15 mouse cellular contexts compared by ENCODE assay signal in the genomic region with DNA sequence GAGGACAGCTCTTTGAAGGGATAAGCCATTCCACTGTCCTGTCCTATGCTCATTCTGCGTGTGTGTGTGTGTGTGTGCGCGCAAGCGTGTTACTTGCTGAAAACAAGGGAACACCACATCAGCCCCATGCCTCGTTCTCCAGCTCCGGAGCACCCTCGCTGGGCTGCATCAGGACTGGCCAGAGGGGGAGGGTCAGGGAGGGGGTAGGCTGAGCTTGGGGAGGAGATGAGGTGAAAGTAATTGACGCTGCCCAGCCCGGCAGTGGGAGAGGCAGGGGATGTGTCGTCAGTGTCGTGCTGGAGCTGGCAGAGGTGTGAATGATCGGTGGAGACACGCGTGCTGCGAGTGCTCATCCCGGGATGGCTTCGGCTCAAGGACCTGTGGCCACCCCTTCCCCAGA. TPM values are rescaled to one million over a fixed set of nuclear protein-coding genes. Genes with fewer than 3 reads are reported as not detected.
DNase-seq lines count a peak whose midpoint lies in the region; ATAC-seq and TF ChIP-seq lines count a peak whose summit lies in the region.
"Had no signal": no experiment of that assay in that cellular context is flagged by ENCODE, and none has a peak within 500 bp of the region (broad histone marks: within the 10 kb centered on the region; RNA-seq: fewer than 3 reads in every experiment).

No protein-coding gene starts in this region.

- intact Hi-C loops in gastrocnemius, postnatal 36 days (cut with DNase I), result no loop called here

- no peaks in the 10 kb centered on the region for H3K9me3 ChIP-seq in forebrain, embryonic 13.5 days (replicated peaks)
- no peaks in the 10 kb centered on the region for H3K9me3 ChIP-seq in hindbrain, embryonic 16.5 days (ENCODE audit: control insufficient read depth, low read length)
- H3K9me3 ChIP-seq in midbrain, postnatal 0 days (ENCODE audit: low read length), result no peaks in the 10 kb centered on the region
- H3K9me3 ChIP-seq: heart, embryonic 10.5 days; liver, embryonic 13.5 days had no signal

- H3K4me1 ChIP-seq in cortical plate, adult 2 months (ENCODE audit: control insufficient read depth, insufficient read depth, low read length), result no peaks in the 10 kb centered on the region
- peaks cover 21% of the 10 kb centered on the region for H3K4me1 ChIP-seq in forebrain, embryonic 13.5 days
- peaks cover 18% of the 10 kb centered on the region for H3K4me1 ChIP-seq in hindbrain, embryonic 16.5 days (ENCODE audit: control insufficient read depth, insufficient read depth, low read depth, low read length)
- no peaks in the 10 kb centered on the region; the same call in 1 of the 2 replicates for H3K4me1 ChIP-seq in midbrain, postnatal 0 days (ENCODE audit: insufficient read depth, low read length)

- H3K4me3 ChIP-seq in cortical plate, adult 2 months (ENCODE audit: insufficient read depth, low read length), result peak overlapping the region; percentile 17
- no peak overlapping the region for H3K4me3 ChIP-seq in forebrain, embryonic 13.5 days
- no peak overlapping the region for H3K4me3 ChIP-seq in hindbrain, embryonic 16.5 days (ENCODE audit: low read length)
- no peak overlapping the region for H3K4me3 ChIP-seq in midbrain, postnatal 0 days (ENCODE audit: low read depth, low read length)
- H3K4me3 ChIP-seq: erythroblast, embryonic 14.5 days; heart, embryonic 10.5 days; liver, embryonic 13.5 days had no signal

- H3K27ac ChIP-seq in cortical plate, adult 2 months (ENCODE audit: insufficient read depth, low read length), result peak overlapping the region; percentile 63; the same call in 1 of the 2 replicates
- H3K27ac ChIP-seq in forebrain, embryonic 13.5 days, result no peak overlapping the region
- peak overlapping the region; percentile 77 for H3K27ac ChIP-seq in hindbrain, embryonic 16.5 days (ENCODE audit: low read depth, low read length)
- peak overlapping the region; percentile 47 for H3K27ac ChIP-seq in midbrain, postnatal 0 days (ENCODE audit: low read depth, low read length)
- H3K27ac ChIP-seq: heart, embryonic 10.5 days; liver, embryonic 13.5 days; stomach, postnatal 0 days had no signal

- 41% methylated on average over 17 of the region's 17 CpGs for WGBS in forebrain, embryonic 13.5 days
- WGBS in hindbrain, embryonic 16.5 days, result 43% methylated on average over 17 of the region's 17 CpGs
- WGBS in midbrain, postnatal 0 days, result 56% methylated on average over 17 of the region's 17 CpGs

- DNase-seq in midbrain, postnatal 0 days (ENCODE audit: low spot score), result peak; percentile 48
- DNase-seq in kidney, adult 11 months, result no peak
- no peak for DNase-seq in right cerebral cortex, postnatal 25 days
- DNase-seq in gastrocnemius, postnatal 36 days, result no peak
- no peak for DNase-seq in cerebellum, adult 18-20 months
- DNase-seq: kidney, adult 9 months; liver, embryonic 13.5 days; spleen, adult 18-20 months had no signal

- no peak for ATAC-seq in forebrain, embryonic 13.5 days
- peak; percentile 48 for ATAC-seq in hindbrain, embryonic 16.5 days
- peak; percentile 39; the same call in 1 of the 2 replicates for ATAC-seq in midbrain, postnatal 0 days (ENCODE audit: low FRiP score)

- H3K4me2 ChIP-seq in forebrain, embryonic 13.5 days, result 0 out of 2 replicates have a peak overlapping the region, but pooled peaks have one; percentile 10
- peak overlapping the region; percentile 12; the same call in 1 of the 2 replicates for H3K4me2 ChIP-seq in hindbrain, embryonic 16.5 days (ENCODE audit: low read length)
- H3K4me2 ChIP-seq in midbrain, postnatal 0 days (ENCODE audit: low read depth, low read length, poor library complexity, severe bottlenecking), result no peak overlapping the region
- H3K4me2 ChIP-seq: liver, embryonic 13.5 days had no signal

- no peak for TF ChIP-seq POLR2A in cortical plate, adult 2 months (IDR thresholded peaks at IDR 0.05; ENCODE audit: extremely low read depth, insufficient read depth, low read length)

- H3K27me3 ChIP-seq in forebrain, embryonic 13.5 days, result no peaks in the 10 kb centered on the region
- no peaks in the 10 kb centered on the region for H3K27me3 ChIP-seq in hindbrain, embryonic 16.5 days (replicated peaks; ENCODE audit: control insufficient read depth, insufficient read depth, low read length)
- H3K27me3 ChIP-seq in midbrain, postnatal 0 days (ENCODE audit: insufficient read depth, low read length), result no peaks in the 10 kb centered on the region
- H3K27me3 ChIP-seq: CH12.LX; liver, embryonic 13.5 days had no signal

- H3K36me3 ChIP-seq in forebrain, embryonic 13.5 days (ENCODE audit: poor library complexity, severe bottlenecking), result no peaks in the 10 kb centered on the region
- no peaks in the 10 kb centered on the region for H3K36me3 ChIP-seq in hindbrain, embryonic 16.5 days (ENCODE audit: control insufficient read depth, insufficient read depth, low read length)
- no peaks in the 10 kb centered on the region for H3K36me3 ChIP-seq in midbrain, postnatal 0 days (ENCODE audit: insufficient read depth, low read length)

- 0 out of 2 replicates have a peak overlapping the region, but pooled peaks have one; percentile 12 for H3K9ac ChIP-seq in forebrain, embryonic 13.5 days
- H3K9ac ChIP-seq in hindbrain, embryonic 16.5 days (ENCODE audit: low read depth, low read length), result peak overlapping the region; percentile 31
- no peak overlapping the region for H3K9ac ChIP-seq in midbrain, postnatal 0 days (replicated peaks; ENCODE audit: low read length, poor library complexity, severe bottlenecking)
- H3K9ac ChIP-seq: liver, embryonic 13.5 days had no signal

- TF ChIP-seq CTCF in cortical plate, adult 2 months (IDR thresholded peaks at IDR 0.05; ENCODE audit: extremely low read depth, insufficient read depth, low read length), result no peak
- TF ChIP-seq CTCF in midbrain, postnatal 0 days (IDR thresholded peaks at IDR 0.05), result no peak

RNA-seq across cellular contexts. Expression of a gene that starts 14.8 kb away (rescaled TPM):
- polyA plus RNA-seq in cortical plate, adult 2 months (2012; rRNA removed), result 50.6 and 56.0 TPM in 2 replicates
- polyA plus RNA-seq in forebrain, embryonic 13.5 days (2015; fragmentation: Nextera tagmentation; extraction: Ambion mirVana), result 7.8 and 7.9 TPM in 2 replicates
- polyA plus RNA-seq in hindbrain, embryonic 16.5 days (2015; fragmentation: Nextera tagmentation; extraction: Ambion mirVana), result 55.3 and 63.8 TPM in 2 replicates
- total RNA-seq in midbrain, postnatal 0 days (2014; rRNA removed), result 71.2 and 105 TPM in 2 replicates
- polyA plus RNA-seq in midbrain, postnatal 0 days (2015; fragmentation: Nextera tagmentation; extraction: Ambion mirVana), result 58.7 and 70.5 TPM in 2 replicates
- 1 to 10 TPM; 5.0 to 6.0 TPM for total RNA-seq in gastrocnemius, postnatal 36 days (2021)

RNA-seq across cellular contexts. Expression of a gene that starts 23.3 kb away (rescaled TPM):
- 1.4 and 2.1 TPM in 2 replicates for polyA plus RNA-seq in cortical plate, adult 2 months (2012; rRNA removed)
- 1.2 and 2.1 TPM in 2 replicates for polyA plus RNA-seq in forebrain, embryonic 13.5 days (2015; fragmentation: Nextera tagmentation; extraction: Ambion mirVana)
- polyA plus RNA-seq in hindbrain, embryonic 16.5 days (2015; fragmentation: Nextera tagmentation; extraction: Ambion mirVana), result 2.1 and 2.2 TPM in 2 replicates
- 2.0 and 9.0 TPM in 2 replicates for total RNA-seq in midbrain, postnatal 0 days (2014; rRNA removed)
- polyA plus RNA-seq in midbrain, postnatal 0 days (2015; fragmentation: Nextera tagmentation; extraction: Ambion mirVana), result 1.2 and 1.4 TPM in 2 replicates
- total RNA-seq in gastrocnemius, postnatal 36 days (2021), result under 1 TPM in 1 of 2 experiments, not detected in 1; 0.33 TPM

RNA-seq across cellular contexts. Expression of a gene that starts 34.2 kb away (rescaled TPM):
- polyA plus RNA-seq in cortical plate, adult 2 months (2012; rRNA removed), result 119 and 122 TPM in 2 replicates
- polyA plus RNA-seq in forebrain, embryonic 13.5 days (2015; fragmentation: Nextera tagmentation; extraction: Ambion mirVana), result 28.7 and 32.0 TPM in 2 replicates
- polyA plus RNA-seq in hindbrain, embryonic 16.5 days (2015; fragmentation: Nextera tagmentation; extraction: Ambion mirVana), result 64.4 and 65.6 TPM in 2 replicates
- 238 and 337 TPM in 2 replicates for total RNA-seq in midbrain, postnatal 0 days (2014; rRNA removed)
- 86.8 and 92.9 TPM in 2 replicates for polyA plus RNA-seq in midbrain, postnatal 0 days (2015; fragmentation: Nextera tagmentation; extraction: Ambion mirVana)
- total RNA-seq in gastrocnemius, postnatal 36 days (2021), result 1 to 10 TPM; 2.8 to 3.2 TPM

RNA-seq across cellular contexts. Expression of a gene that starts 38.1 kb away (rescaled TPM):
- 800 and 801 TPM in 2 replicates for polyA plus RNA-seq in cortical plate, adult 2 months (2012; rRNA removed)
- polyA plus RNA-seq in forebrain, embryonic 13.5 days (2015; fragmentation: Nextera tagmentation; extraction: Ambion mirVana), result 333 and 349 TPM in 2 replicates
- polyA plus RNA-seq in hindbrain, embryonic 16.5 days (2015; fragmentation: Nextera tagmentation; extraction: Ambion mirVana), result 631 and 701 TPM in 2 replicates
- 607 and 625 TPM in 2 replicates for total RNA-seq in midbrain, postnatal 0 days (2014; rRNA removed)
- polyA plus RNA-seq in midbrain, postnatal 0 days (2015; fragmentation: Nextera tagmentation; extraction: Ambion mirVana), result 667 and 754 TPM in 2 replicates
- total RNA-seq in gastrocnemius, postnatal 36 days (2021), result 10 to 100 TPM; 65.4 to 74.0 TPM

RNA-seq across cellular contexts. Expression of a gene that starts 42.8 kb away (rescaled TPM):
- 13.8 and 14.4 TPM in 2 replicates for polyA plus RNA-seq in cortical plate, adult 2 months (2012; rRNA removed)
- 27.3 and 28.5 TPM in 2 replicates for polyA plus RNA-seq in forebrain, embryonic 13.5 days (2015; fragmentation: Nextera tagmentation; extraction: Ambion mirVana)
- 21.8 and 24.0 TPM in 2 replicates for polyA plus RNA-seq in hindbrain, embryonic 16.5 days (2015; fragmentation: Nextera tagmentation; extraction: Ambion mirVana)
- total RNA-seq in midbrain, postnatal 0 days (2014; rRNA removed), result 13.8 and 23.3 TPM in 2 replicates
- polyA plus RNA-seq in midbrain, postnatal 0 days (2015; fragmentation: Nextera tagmentation; extraction: Ambion mirVana), result 13.3 and 15.9 TPM in 2 replicates
- 1 to 10 TPM; 1.4 to 2.6 TPM for total RNA-seq in gastrocnemius, postnatal 36 days (2021)
